Mouse (Mus musculus): ENCODE results near the gene Foxa1.

Foxa1 gene

GRCm38 (mm10) chr12:57539551-57539985, 7.1 kb downstream of the Foxa1 start:
- DNase-seq, result no peak

GRCm38 (mm10) chr12:57538588-57539550, 7.8 kb downstream of the Foxa1 start:
- DNase-seq, result no peak

DNA sequence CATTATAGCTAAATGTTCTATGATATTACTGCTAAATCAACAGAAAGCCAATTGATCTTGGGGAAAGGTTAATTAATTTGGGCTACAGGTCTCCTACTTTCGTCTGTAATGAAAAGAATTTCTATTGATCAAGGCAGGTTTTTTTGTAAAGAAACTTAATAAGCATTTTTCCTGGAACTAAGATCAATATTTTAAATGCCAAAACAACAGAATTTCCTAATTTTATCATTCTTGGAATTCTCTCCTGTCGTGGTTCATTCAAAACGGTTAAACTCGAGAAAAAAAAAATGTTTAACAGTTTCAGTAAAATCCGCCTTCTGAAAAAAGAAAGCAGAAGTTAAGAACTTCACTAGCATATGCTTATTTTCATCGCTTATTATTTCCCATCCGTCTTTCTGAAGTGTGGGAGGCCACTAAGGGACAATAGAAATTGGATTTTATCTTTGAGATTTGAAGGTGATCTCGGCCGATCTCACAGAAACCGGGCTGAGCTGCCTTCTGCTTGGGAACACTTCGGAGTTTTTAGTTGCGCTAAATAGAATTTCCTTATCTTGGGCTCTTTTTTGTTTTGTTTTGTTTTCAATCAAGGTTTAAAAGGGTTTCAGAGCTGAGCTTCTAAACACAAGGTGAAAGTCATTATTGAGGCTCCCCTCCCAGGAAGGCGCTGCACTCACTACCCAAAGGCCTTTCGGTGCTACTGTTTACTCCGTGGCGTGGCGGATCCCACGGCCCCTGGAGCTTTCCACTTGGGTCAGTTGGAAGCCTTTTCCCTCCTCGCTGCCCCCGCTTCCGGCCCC, 8.7 kb downstream of the Foxa1 start:
- no peak for DNase-seq

DNA sequence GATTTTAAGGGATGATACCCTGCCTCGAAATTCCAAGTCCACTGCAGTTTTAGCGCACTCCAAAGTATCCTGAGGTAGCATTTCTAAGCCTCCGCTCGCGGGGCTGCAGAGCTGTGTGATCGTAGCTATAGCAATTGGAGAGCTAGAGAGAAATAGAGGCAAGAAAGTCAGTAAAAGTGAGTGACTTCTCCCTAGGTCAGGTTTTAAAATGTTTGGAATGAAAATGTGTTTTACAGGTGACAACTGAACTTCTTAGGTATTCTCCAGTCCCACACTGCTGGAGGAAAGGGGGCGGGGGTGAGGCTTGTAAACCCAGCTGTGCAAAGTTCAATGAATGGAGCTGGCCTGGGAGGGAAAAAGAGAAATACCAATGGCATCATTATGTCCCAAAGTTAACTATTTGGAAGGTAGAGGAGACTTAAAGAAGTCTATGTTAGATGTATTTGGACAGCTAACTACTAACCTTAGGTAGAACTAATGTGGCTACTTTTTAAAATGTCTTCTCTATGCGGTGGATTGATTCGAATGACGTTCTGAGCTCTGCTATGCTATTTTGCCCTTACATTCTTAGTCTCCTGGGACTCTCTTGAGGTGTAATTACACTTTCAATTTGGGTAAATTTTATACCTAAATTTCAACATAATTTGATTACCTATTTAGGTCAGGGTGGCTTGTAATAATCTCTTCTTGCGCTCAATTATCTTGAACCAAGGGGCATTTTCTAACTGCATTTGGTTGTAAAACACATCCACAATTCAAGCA, 9.6 kb downstream of the Foxa1 start:
- DNase-seq, result no peak

- DNase-seq, result no peak
Observed at GRCm38 (mm10) chr12:57536056-57536908, 10.4 kb downstream of the Foxa1 start.

DNA sequence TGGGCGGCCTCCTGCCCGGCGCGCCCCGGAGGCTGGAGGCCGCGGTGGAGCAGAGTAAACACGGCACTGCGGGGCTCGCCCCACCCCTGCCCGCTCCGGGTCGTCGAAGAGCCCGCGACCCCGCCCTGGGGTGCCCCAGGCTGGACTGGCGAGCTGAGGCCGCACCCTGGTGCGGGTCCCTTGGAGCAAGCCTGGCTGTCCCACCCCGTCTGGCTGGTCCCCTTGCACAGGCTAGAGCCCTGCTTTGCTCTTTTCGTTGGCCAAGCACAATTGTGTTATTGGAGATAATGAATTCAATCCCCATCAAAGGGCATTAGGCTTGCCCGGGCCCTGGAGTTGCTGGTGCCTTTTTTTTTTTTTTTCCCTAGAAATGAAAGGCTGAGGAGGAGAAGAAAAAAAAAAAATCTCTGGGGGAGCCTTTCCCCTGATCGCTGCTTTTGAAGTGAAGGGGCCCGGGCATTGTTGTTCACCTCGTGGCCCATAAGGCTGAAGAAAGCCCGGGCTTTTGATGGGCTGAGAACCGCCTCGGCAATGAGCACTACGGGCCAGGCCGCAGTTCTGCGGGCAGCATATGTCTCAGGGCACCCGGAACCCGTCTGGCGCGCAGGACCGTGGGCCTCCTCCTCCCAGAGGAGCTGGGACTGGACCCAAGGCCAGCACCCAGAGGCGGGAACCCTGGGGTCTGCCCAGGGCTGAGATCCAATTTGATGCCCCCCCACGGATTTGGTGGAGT, 11.7 kb downstream of the Foxa1 start:
- no peak for DNase-seq

GRCm38 (mm10) chr12:57534517-57534878, 12.2 kb downstream of the Foxa1 start:
- no peak for DNase-seq

- DNase-seq, result no peak
Observed at GRCm38 (mm10) chr12:57530474-57530873, 16.2 kb downstream of the Foxa1 start.

DNA sequence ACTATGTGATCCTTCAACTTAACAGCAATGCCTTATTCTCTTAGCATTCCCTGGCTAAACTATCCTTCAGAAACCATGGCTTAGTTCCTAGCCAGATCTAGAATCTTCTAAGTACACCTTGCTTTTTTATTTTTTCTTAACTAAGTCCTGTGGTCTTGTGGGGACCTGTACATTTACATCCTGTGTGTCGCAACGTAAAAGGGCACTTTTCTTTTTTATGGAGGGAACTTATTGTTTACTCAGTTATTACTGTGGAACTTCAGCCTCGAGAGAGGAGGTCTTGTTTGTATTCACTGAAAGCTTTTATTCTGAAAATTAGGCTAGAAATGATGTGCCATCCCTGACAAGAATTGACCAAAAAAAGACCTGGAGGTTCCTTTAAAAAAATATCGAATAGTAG, 18.4 kb downstream of the Foxa1 start:
- no peak for DNase-seq

DNA sequence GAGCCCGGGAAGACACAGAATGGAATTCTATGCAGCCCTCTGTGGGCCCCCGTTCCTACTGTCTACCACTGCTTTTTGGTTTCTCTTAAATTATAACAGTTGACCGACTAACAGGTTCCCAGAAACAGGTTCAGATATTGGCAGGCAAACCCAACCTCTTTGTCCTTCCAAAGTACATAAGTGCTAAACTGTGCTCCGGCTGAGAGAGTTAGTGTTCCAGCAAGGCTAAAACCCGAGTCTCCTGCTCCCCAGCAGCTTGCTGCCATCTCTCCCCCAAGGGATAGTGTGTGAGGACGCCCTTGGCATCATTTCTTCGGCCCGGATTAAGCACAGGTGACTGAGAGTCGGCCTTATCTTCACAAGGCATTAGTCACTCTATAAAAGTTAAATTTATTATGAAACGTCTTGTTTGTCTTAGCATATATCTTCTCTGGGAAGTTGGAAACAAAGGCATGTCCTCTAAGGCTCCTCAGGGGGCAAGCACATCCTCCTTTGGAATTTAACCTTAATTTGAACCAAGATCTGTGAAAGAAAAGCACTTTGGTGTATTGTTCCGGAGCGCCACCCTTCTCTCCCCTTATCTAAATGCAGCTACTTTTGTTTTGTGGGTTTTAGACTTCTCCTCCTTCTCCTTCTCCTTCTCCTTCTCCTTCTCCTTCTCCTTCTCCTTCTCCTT, 30.9 kb downstream of the Foxa1 start:
- no peak for DNase-seq

DNA sequence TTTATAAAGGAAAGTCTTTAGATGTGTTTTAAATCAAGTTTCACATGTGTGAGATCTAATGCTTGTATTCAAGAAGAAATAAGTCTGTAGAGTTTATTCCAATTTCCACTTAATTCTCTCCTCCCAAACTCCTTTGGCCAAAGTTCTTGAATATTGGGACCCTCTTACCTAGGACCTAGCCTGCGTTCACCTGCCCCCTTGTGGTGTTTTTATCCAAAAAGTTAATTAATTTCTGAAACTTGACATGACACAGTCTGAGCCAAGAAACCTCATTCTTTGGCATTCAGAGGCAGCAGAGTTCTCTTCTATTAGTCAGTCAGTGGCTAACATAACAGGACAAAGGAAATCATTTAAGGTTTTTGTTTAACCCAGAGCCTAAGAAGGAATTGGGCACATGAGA, 32.2 kb downstream of the Foxa1 start:
- no peak for DNase-seq

DNA sequence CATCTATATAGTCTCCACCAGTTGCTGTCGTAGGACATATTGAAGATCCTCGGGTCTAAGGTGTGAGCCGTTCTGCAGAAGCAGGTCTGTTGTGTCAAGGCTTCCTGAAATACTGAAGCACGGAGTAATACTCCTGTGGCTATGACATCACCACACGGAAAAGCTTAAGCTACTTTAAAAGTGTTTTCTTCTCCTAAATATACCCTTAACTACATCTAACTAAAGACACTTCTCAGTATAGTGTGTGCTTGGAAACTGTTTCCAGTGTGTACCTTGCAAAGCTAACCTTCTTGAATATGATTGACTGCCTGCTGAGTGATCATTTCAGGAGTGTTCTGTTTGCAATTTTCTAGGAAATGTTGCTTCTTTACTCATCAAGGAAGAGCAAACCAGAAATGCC, 35.2 kb downstream of the Foxa1 start:
- no peak for DNase-seq

DNA sequence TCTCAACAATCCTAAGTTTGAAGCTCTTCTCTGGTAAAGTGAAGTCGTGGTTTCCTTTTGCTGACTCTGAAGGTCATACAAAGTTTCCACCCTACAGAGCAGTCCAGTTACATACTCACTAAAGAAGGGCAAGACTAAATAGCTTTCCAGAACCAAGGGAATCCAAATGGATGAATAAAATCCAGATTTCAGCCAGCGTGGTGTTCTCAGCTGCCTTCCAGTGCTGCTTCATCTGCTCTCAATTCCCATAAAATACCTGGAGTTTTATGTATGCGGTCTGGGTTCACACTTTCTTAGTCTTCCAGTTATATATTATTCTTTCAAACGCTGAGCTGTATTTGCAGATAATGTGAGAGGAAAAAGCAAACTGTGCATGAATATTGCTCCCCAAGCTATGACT, 35.6 kb downstream of the Foxa1 start:
- no peak for DNase-seq

DNA sequence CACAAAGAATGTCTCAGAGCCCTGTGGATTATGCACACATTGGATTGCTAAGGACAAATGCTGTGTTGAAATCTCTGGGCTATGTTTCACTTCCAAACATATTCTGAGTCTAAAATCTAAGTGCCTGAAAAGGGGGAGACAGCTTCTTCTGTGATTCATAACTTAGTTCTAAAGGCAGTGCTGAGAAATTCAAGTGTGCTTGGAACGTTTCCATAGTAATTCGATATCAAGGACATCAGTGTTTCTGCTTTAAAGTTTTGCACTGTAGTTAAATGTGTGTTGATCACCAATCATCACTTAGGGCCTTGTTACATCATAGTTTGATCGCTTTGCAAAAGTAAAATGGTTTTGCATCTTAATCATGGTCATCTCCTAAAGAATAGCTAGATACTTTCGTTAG, 37.0 kb downstream of the Foxa1 start:
- DNase-seq, result no peak

- DNase-seq, result no peak
Observed at GRCm38 (mm10) chr12:57508938-57509337, 37.8 kb downstream of the Foxa1 start.

- no peak for DNase-seq
Observed at GRCm38 (mm10) chr12:57505329-57505728, 41.4 kb downstream of the Foxa1 start.

GRCm38 (mm10) chr12:57500246-57500645, 46.5 kb downstream of the Foxa1 start:
- no peak for DNase-seq

DNA sequence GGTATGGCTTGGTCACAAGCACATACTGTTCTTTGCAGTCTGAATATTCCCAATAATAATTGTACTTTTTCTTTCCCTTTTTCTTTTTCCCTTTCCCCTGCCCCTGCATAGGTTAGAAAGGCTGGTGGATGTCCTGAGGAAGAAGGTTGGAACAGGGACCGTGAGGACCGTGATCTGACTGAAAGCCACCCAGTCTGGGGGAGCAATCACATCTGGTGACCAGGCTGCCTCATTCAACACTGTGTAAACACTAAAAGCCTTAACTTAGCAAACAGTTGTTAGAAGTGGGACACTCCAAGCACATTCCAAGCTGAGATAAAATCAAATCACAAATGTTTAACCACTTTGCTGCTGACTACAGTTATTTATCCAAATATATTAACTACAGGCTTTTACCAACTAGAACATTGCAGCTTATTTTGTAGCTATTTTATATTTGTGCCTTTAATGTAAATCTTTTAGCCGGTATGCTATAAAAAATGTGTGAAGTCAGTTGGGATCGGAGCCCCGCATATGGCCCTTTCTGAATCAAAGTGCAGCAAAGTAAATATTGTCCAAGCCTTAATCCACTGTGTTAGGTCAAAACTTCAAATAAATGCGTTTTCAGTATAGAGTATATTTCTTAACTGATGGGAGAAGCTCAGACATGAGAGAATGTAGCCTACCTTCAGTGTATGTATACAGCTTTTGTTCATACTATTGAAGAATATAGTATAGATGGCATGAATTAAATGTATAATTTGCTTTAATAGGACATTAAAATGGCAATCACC, 50.2 kb downstream of the Foxa1 start:
- DNase-seq, result no peak
